Comparison of ENCODE assay signal across 8 mouse cellular contexts in the genomic region with DNA sequence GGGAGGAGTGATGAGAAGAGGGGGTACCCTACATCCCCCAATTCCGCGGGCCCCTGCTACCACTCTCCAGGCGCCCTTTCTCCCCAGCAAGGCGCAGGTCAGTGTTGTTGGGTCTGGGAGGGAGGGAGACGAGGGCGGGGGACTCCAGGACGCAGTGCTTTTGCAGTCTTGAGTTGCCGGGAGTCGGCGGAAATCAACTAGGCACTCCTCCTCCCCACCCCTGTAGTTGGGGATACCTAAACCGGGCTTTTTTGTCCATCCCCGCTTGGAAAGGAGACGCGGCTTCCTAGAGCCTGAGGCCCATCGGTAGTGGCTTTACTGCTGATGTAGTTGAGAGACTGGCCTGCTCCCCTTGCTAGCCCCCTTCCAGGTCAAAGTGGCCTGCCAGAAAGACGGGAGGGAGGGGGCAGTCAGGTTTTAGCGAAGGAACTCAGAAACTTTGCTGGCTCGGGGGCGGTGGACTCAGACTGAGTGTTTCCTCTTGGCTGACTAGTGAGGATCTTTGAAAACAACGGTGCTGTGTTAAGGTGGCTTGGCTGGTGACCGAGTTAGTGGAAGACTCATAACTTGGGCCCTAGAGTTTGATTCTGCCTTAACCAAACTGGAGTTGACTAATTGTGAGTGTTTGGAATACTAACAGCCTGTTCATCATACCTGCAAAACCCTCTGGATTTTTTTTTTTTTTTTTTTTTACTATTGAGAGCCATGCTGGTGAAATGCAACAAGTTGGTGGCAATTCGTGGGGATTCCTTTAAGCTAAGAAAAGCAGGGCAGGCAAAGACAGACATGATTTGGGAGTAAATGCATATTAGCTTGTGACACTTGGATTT. TPM values are rescaled to one million over a fixed set of nuclear protein-coding genes. Genes with fewer than 3 reads are reported as not detected.
A peak's percentile ranks its signal among the peaks of the same experiment; 100 is the strongest.
DNase-seq lines count a peak whose midpoint lies in the region; ATAC-seq lines count a peak whose summit lies in the region.

No protein-coding gene starts in this region.

- peak; percentile 23 for ATAC-seq in frontal cortex, adult (ENCODE audit: low TSS enrichment)
- ATAC-seq in forebrain, embryonic 13.5 days, result peak; percentile 65; the same call in 1 of the 2 replicates
- ATAC-seq in midbrain, embryonic 12.5 days (ENCODE audit: low FRiP score, low read depth), result peak; percentile 77

- H3K27me3 ChIP-seq in forebrain, embryonic 13.5 days, result no peaks in the 10 kb centered on the region; the same call in 1 of the 2 replicates
- H3K27me3 ChIP-seq in midbrain, embryonic 12.5 days, result peaks cover 3% of the 10 kb centered on the region; the same call in 1 of the 2 replicates

- peaks cover 17% of the 10 kb centered on the region; the same call in 1 of the 2 replicates for H3K36me3 ChIP-seq in forebrain, embryonic 13.5 days (ENCODE audit: poor library complexity, severe bottlenecking)
- H3K36me3 ChIP-seq in midbrain, embryonic 12.5 days, result peaks cover 16% of the 10 kb centered on the region; the same call in 1 of the 2 replicates

- H3K9ac ChIP-seq in forebrain, embryonic 13.5 days, result peak overlapping the region; percentile 81
- H3K9ac ChIP-seq in midbrain, embryonic 12.5 days (replicated peaks), result peak overlapping the region; percentile 81

- peak overlapping the region; percentile 79 for H3K4me3 ChIP-seq in forebrain, embryonic 13.5 days
- peak overlapping the region; percentile 79 for H3K4me3 ChIP-seq in midbrain, embryonic 12.5 days

- H3K27ac ChIP-seq in forebrain, embryonic 13.5 days, result peak overlapping the region; percentile 59; the same call in 1 of the 2 replicates
- H3K27ac ChIP-seq in midbrain, embryonic 12.5 days (replicated peaks), result peak overlapping the region; percentile 69

- H3K4me1 ChIP-seq in forebrain, embryonic 13.5 days, result peaks cover 44% of the 10 kb centered on the region
- peaks cover 26% of the 10 kb centered on the region for H3K4me1 ChIP-seq in midbrain, embryonic 12.5 days

- H3K4me2 ChIP-seq in forebrain, embryonic 13.5 days, result peak overlapping the region; percentile 87
- peak overlapping the region; percentile 83 for H3K4me2 ChIP-seq in midbrain, embryonic 12.5 days (replicated peaks)

- DNase-seq in frontal cortex, postnatal 25 days (ENCODE audit: low spot score in 2 of 2), result no peak
- peak; percentile 59 for DNase-seq in thymus, postnatal 14 days
- DNase-seq in thymus, postnatal 36 days, result no peak
- DNase-seq in kidney, postnatal 14 days, result peak; percentile 67
- DNase-seq in yolk sac, embryonic 10.5 days (ENCODE audit: low spot score), result no peak

- no peaks in the 10 kb centered on the region for H3K9me3 ChIP-seq in forebrain, embryonic 13.5 days (replicated peaks)
- H3K9me3 ChIP-seq in midbrain, embryonic 12.5 days, result no peaks in the 10 kb centered on the region

- WGBS in forebrain, embryonic 13.5 days, result 2% methylated on average over 21 of the region's 22 CpGs
- WGBS in midbrain, embryonic 12.5 days, result 2% methylated on average over 22 of the region's 22 CpGs

RNA-seq across cellular contexts. Expression of gene Slc41a1, which starts 1.2 kb away (rescaled TPM):
- polyA plus RNA-seq in forebrain, embryonic 13.5 days (2015; fragmentation: Nextera tagmentation; extraction: Ambion mirVana), result 10.5 and 11.3 TPM in 2 replicates
- polyA plus RNA-seq in midbrain, embryonic 12.5 days (2016; fragmentation: Nextera tagmentation; extraction: Ambion mirVana), result 13.3 and 13.9 TPM in 2 replicates

RNA-seq across cellular contexts. Expression of gene Pm20d1, which starts 31.3 kb away (rescaled TPM):
- polyA plus RNA-seq in forebrain, embryonic 13.5 days (2015; fragmentation: Nextera tagmentation; extraction: Ambion mirVana), result 0.15 and 0.16 TPM in 2 replicates
- polyA plus RNA-seq in midbrain, embryonic 12.5 days (2016; fragmentation: Nextera tagmentation; extraction: Ambion mirVana), result 0.18 and 0.82 TPM in 2 replicates

RNA-seq across cellular contexts. Expression of gene Rab29, which starts 38.5 kb away (rescaled TPM):
- 8.5 and 9.2 TPM in 2 replicates for polyA plus RNA-seq in forebrain, embryonic 13.5 days (2015; fragmentation: Nextera tagmentation; extraction: Ambion mirVana)
- 10.0 and 13.8 TPM in 2 replicates for polyA plus RNA-seq in midbrain, embryonic 12.5 days (2016; fragmentation: Nextera tagmentation; extraction: Ambion mirVana)

Comparison
In these comparisons a context has a peak if more than half of its experiments do, and no peak if none do; other contexts are left out.
1. DNase-seq: peak in thymus, postnatal 14 days (single experiment) and kidney, postnatal 14 days (single experiment); none in frontal cortex, postnatal 25 days (0 of 2), thymus, postnatal 36 days (0 of 2) and yolk sac, embryonic 10.5 days (single experiment).
2. ATAC-seq: peak in every context shown above with its lines; median percentile 77 in midbrain, embryonic 12.5 days; 65 in forebrain, embryonic 13.5 days; 23 in frontal cortex, adult.